Mouse (Mus musculus) embryonic facial prominence, embryonic 12.5 days (tissue): ENCODE data around the gene Unc13a. TPM values are rescaled to one million over a fixed set of nuclear protein-coding genes. Genes with fewer than 3 reads are reported as not detected.
"Not testable (repeated sequence)": the region's sequence is repeated elsewhere in the genome, so short reads cannot be mapped to it uniquely, and the experiment has no call there.

Experiments
- ATAC-seq: fragments of 200-750 bp; cut with Nextera tagmentation; 2 replicates; pipeline ENCODE4 v1.8.0; 2017; ENCODE audit not compliant: insufficient number of reproducible peaks, insufficient read depth, low FRiP score, low TSS enrichment
- H3K27ac ChIP-seq: fragments of 300-500 bp; sonication (generic); 2 replicates; pipeline ENCODE4 v1.5.1; 2016; ENCODE audit warnings: mild to moderate bottlenecking
- H3K27me3 ChIP-seq: fragments of 300-500 bp; sonication (generic); 2 replicates; pipeline ENCODE4 v1.6.1; 2016; ENCODE audit warnings: mild to moderate bottlenecking, moderate library complexity
- H3K36me3 ChIP-seq: fragments of 300-500 bp; sonication (generic); 2 replicates; pipeline ENCODE4 v1.6.1; 2016; ENCODE audit warnings: mild to moderate bottlenecking
- H3K4me1 ChIP-seq: fragments of 300-500 bp; sonication (generic); 2 replicates; pipeline ENCODE4 v1.6.1; 2016
- H3K4me2 ChIP-seq: fragments of 300-500 bp; sonication (generic); replicated peaks from 2 replicates; pipeline ENCODE4 v1.6.1; 2016; ENCODE audit warnings: mild to moderate bottlenecking, moderate library complexity
- H3K4me3 ChIP-seq: fragments of 300-500 bp; sonication (generic); 2 replicates; pipeline ENCODE4 v1.5.1; 2016; ENCODE audit warnings: mild to moderate bottlenecking
- H3K9ac ChIP-seq: fragments of 300-500 bp; sonication (generic); 2 replicates; pipeline ENCODE4 v1.6.1; 2016; ENCODE audit warnings: mild to moderate bottlenecking, moderate library complexity
- H3K9me3 ChIP-seq: fragments of 300-500 bp; sonication (generic); 2 replicates; pipeline ENCODE4 v1.6.1; 2016; ENCODE audit warnings: mild to moderate bottlenecking, moderate library complexity
- WGBS: fragments of 180-500 bp; shearing (Covaris S2); methylation state at CpG from one replicate; pipeline ENCODE4 v1.1.7; 2016; 5-methylcytosine and 5-hydroxymethylcytosine counted together
- polyA plus RNA-seq: library from polyadenylated mRNA; unstranded; fragments of >200 nt; fragmentation: Nextera tagmentation; extraction: Ambion mirVana; gene quantifications from 2 replicates; pipeline ENCODE4 v1.2.1, GENCODE M21; 2016

The Unc13a gene
- 1.9 and 2.8 TPM in 2 replicates for polyA plus RNA-seq

- no peak within 1 kb of the TSS for H3K27ac ChIP-seq
- under 1% methylated on average over 42 of the region's 42 CpGs for WGBS
- H3K4me1 ChIP-seq, result peaks cover 23% of the 10 kb centered on the region
- H3K9me3 ChIP-seq, result no peaks in the 10 kb centered on the region
- peak; percentile 47 for ATAC-seq
- peak within 1 kb of the TSS; percentile 53 for H3K9ac ChIP-seq
- peak within 1 kb of the TSS; percentile 85 for H3K4me2 ChIP-seq
- H3K36me3 ChIP-seq, result no peaks in the 10 kb centered on the region
- H3K4me3 ChIP-seq, result peak within 1 kb of the TSS; percentile 39
- H3K27me3 ChIP-seq, result peaks cover 56% of the 10 kb centered on the region
These were observed at the start of gene Unc13a for GRCm38 (mm10) chr8:71671549-71671965. Gene Unc13a (minus strand): TSS chr8:71671757.

GRCm38 (mm10) chr8:71719928-71720457 is 48.4 kb upstream of the Unc13a start:
- H3K9ac ChIP-seq, result no peak overlapping the region
- H3K27ac ChIP-seq, result no peak overlapping the region
- ATAC-seq, result peak; percentile 67
- no peak overlapping the region for H3K4me2 ChIP-seq
- 36% methylated on average over 7 of the region's 7 CpGs for WGBS
- H3K9me3 ChIP-seq, result no peaks in the 10 kb centered on the region
- peaks cover 14% of the 10 kb centered on the region for H3K4me1 ChIP-seq
- peaks cover 12% of the 10 kb centered on the region for H3K27me3 ChIP-seq
- H3K36me3 ChIP-seq, result no peaks in the 10 kb centered on the region
- H3K4me3 ChIP-seq, result no peak overlapping the region

- 74% methylated on average over 4 of the region's 4 CpGs for WGBS
- no peak for ATAC-seq
- Histone ChIP-seq H3K9me3 (no peaks in the 10 kb centered on the region), H3K27ac (no peak overlapping the region), H3K4me1 (peaks cover 11% of the 10 kb centered on the region; the same call in 1 of the 2 replicates), H3K9ac (no peak overlapping the region), H3K27me3 (peaks cover 5% of the 10 kb centered on the region), H3K4me2 (no peak overlapping the region), H3K36me3 (no peaks in the 10 kb centered on the region), H3K4me3 (no peak overlapping the region)
These were observed 47.7 kb upstream of the Unc13a start for GRCm38 (mm10) chr8:71719218-71719617.

DNA sequence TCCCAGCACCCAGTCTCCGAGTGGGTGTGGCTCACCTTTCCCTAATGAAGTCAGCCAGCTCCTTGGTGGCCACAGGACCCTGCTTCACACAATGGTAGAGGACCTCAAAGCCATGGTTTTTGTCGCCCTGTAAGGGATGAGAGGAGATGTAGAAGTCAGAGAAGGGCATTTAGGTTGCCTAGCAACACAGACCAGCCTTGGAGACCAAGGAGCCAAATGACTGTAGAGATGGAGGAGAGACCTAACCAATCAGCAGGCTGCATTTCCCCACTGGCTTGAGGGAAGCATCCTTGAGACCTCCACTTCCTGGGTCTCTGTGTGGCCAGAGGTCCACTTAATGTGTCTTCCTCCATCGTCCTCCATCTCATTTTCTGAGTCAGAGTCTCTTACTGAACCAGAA is 46.7 kb upstream of the Unc13a start:
- H3K27ac ChIP-seq, result no peak overlapping the region
- no peaks in the 10 kb centered on the region for H3K36me3 ChIP-seq
- H3K4me2 ChIP-seq, result no peak overlapping the region
- H3K27me3 ChIP-seq, result no peaks in the 10 kb centered on the region
- WGBS, result 29% methylated on average over 3 of the region's 3 CpGs
- no peak overlapping the region for H3K4me3 ChIP-seq
- H3K4me1 ChIP-seq, result peaks cover 11% of the 10 kb centered on the region; the same call in 1 of the 2 replicates
- H3K9ac ChIP-seq, result no peak overlapping the region
- ATAC-seq, result no peak
- H3K9me3 ChIP-seq, result no peaks in the 10 kb centered on the region

- Histone ChIP-seq H3K4me1 (peaks cover 11% of the 10 kb centered on the region; the same call in 1 of the 2 replicates), H3K4me2 (no peak overlapping the region), H3K9me3 (no peaks in the 10 kb centered on the region), H3K4me3 (no peak overlapping the region), H3K27me3 (no peaks in the 10 kb centered on the region), H3K9ac (no peak overlapping the region), H3K27ac (no peak overlapping the region), H3K36me3 (no peaks in the 10 kb centered on the region)
- whole genome bisulfite sequencing, result 87% methylated on average over 12 of the region's 12 CpGs
- no peak for ATAC-seq
These were observed 45.5 kb upstream of the Unc13a start for GRCm38 (mm10) chr8:71717096-71717495.

- ATAC-seq, result no peak
- H3K9ac ChIP-seq, result no peak overlapping the region
- H3K4me2 ChIP-seq, result no peak overlapping the region
- H3K27ac ChIP-seq, result no peak overlapping the region
- no peaks in the 10 kb centered on the region for H3K9me3 ChIP-seq
- WGBS, result 84% methylated on average over 13 of the region's 13 CpGs
- H3K4me1 ChIP-seq, result peaks cover 11% of the 10 kb centered on the region; the same call in 1 of the 2 replicates
- H3K4me3 ChIP-seq, result no peak overlapping the region
- 0 out of 2 replicates have a peak, but pooled peaks cover 5% of the 10 kb centered on the region for H3K27me3 ChIP-seq
- no peaks in the 10 kb centered on the region for H3K36me3 ChIP-seq
These were observed 45.0 kb upstream of the Unc13a start for GRCm38 (mm10) chr8:71716561-71717053.

- no peak overlapping the region for H3K4me2 ChIP-seq
- peaks cover 11% of the 10 kb centered on the region; the same call in 1 of the 2 replicates for H3K4me1 ChIP-seq
- no peaks in the 10 kb centered on the region for H3K36me3 ChIP-seq
- H3K27ac ChIP-seq, result no peak overlapping the region
- peaks cover 13% of the 10 kb centered on the region; the same call in 1 of the 2 replicates for H3K27me3 ChIP-seq
- WGBS, result 44% methylated on average over 8 of the region's 8 CpGs
- no peak for ATAC-seq
- no peak overlapping the region for H3K9ac ChIP-seq
- no peak overlapping the region for H3K4me3 ChIP-seq
- no peaks in the 10 kb centered on the region for H3K9me3 ChIP-seq
These were observed 44.0 kb upstream of the Unc13a start for GRCm38 (mm10) chr8:71715531-71715930.

GRCm38 (mm10) chr8:71711574-71711973 is 40.0 kb upstream of the Unc13a start:
- Histone ChIP-seq H3K4me1 (no peaks in the 10 kb centered on the region), H3K4me2 (no peak overlapping the region), H3K27me3 (peaks cover 44% of the 10 kb centered on the region), H3K9me3 (no peaks in the 10 kb centered on the region), H3K27ac (no peak overlapping the region), H3K9ac (no peak overlapping the region), H3K36me3 (no peaks in the 10 kb centered on the region), H3K4me3 (no peak overlapping the region)
- 81% methylated on average over 2 of the region's 2 CpGs for WGBS
- ATAC-seq, result no peak

GRCm38 (mm10) chr8:71709800-71710446 is 38.4 kb upstream of the Unc13a start:
- Histone ChIP-seq H3K27me3 (peaks cover 51% of the 10 kb centered on the region), H3K4me3 (no peak overlapping the region), H3K9ac (no peak overlapping the region), H3K27ac (no peak overlapping the region), H3K4me2 (peak overlapping the region; percentile 19; the same call in 1 of the 2 replicates), H3K9me3 (no peaks in the 10 kb centered on the region), H3K4me1 (no peaks in the 10 kb centered on the region), H3K36me3 (no peaks in the 10 kb centered on the region)
- 21% methylated on average over 25 of the region's 25 CpGs for WGBS
- peak; percentile 57; the same call in 1 of the 2 replicates for ATAC-seq

DNA sequence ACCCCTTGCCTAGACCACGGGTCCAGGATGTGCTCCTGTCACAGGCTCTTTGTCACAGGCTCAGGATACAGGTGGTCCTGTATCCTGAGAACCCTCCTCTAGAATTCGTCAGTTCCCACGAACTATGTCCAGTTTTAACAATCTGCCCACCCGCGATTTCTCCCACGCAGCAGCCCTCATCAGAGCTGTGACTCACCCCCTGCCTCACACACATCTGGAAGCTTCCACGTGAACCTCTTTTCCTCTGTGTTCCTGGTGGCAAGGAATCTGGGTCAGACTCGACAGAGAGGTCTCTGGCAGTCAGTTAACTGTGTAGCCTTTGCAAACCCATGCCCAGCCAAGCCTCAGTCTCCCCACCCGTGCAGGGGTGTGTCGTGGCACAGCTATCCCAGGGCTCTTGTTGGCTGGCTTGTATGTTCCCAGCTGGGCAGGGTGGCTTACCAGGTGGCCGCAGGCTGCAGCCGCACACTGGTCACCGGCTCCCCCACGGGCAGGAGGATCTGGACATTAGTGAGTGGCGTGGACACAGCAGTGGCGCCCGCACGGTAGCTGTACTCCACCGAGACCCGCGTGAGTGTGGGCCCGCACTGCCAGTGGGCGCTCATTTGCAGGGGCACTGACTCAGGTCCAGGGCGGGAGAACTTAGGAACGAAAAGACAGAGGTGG is 37.7 kb upstream of the Unc13a start:
- Histone ChIP-seq H3K27ac (no peak overlapping the region), H3K36me3 (no peaks in the 10 kb centered on the region), H3K27me3 (peaks cover 56% of the 10 kb centered on the region), H3K4me3 (no peak overlapping the region), H3K4me2 (peak overlapping the region; percentile 19; the same call in 1 of the 2 replicates), H3K9ac (no peak overlapping the region), H3K9me3 (no peaks in the 10 kb centered on the region), H3K4me1 (no peaks in the 10 kb centered on the region)
- WGBS, result 37% methylated on average over 25 of the region's 25 CpGs
- ATAC-seq, result no peak

DNA sequence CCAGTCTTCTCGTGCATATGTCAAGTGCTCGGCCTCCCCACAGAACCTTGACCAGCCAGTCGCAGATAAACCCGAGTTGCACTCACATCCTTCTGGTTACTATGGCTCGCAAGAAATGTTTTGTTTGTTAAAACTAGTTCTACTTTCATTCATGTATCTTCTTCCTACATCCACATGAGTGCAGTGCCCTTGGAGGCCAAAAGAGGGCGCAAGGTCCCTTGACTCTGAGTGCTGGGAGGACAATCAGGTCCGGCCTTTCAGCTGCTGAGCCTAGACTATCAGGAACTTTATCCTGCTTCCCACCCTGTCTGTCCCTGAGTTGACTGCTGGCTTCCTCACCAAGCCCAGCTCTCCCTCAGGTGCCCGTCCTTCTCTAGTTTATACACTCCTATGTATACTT is 36.3 kb upstream of the Unc13a start:
- Histone ChIP-seq H3K4me3 (no peak overlapping the region), H3K27me3 (peaks cover 67% of the 10 kb centered on the region), H3K9ac (no peak overlapping the region), H3K27ac (no peak overlapping the region), H3K4me1 (no peaks in the 10 kb centered on the region), H3K9me3 (no peaks in the 10 kb centered on the region), H3K4me2 (no peak overlapping the region), H3K36me3 (no peaks in the 10 kb centered on the region)
- ATAC-seq, result no peak
- 34% methylated on average over 8 of the region's 8 CpGs for WGBS

DNA sequence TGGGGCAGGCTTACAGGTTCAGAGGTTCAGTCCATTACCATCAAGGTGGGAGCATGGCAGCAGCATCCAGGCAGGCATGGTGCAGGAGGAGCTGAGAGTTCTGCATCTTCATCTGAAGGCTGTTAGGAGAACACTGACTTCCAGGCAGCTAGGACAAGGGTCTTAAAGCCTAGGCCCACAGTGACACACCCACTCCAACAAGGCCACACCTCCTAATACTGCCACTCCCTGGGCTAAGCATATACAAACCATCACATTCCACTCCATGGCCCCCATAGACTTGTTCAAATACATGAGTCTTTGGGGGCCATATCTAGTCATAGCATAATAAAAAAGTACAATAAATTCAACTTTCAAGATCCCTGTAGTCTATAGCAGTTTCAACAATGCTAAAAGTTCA is 31.8 kb upstream of the Unc13a start:
- not testable (repeated sequence) for ATAC-seq, H3K4me3 ChIP-seq, H3K27ac ChIP-seq, H3K9me3 ChIP-seq, H3K4me1 ChIP-seq, H3K4me2 ChIP-seq, H3K9ac ChIP-seq, H3K36me3 ChIP-seq
- peaks cover 81% of the 10 kb centered on the region for H3K27me3 ChIP-seq
